Mouse (Mus musculus) cerebellum, adult 2 months (tissue): Measurements from ENCODE around the gene Dynlt1a.
"Not testable (repeated sequence)": the region's sequence is repeated elsewhere in the genome, so short reads cannot be mapped to it uniquely, and the experiment has no call there.

Experiments
- CTCF ChIP-seq: fragments of 200-500 bp; IDR thresholded peaks from 2 replicates; pipeline ENCODE4 v1.5.1; 2011; ENCODE audit warnings: low read depth, mild to moderate bottlenecking, control low read depth, low read length, moderate library complexity, borderline replicate concordance; ENCODE audit not compliant: insufficient read depth
- POLR2A ChIP-seq: fragments of 200-500 bp; IDR thresholded peaks from 2 replicates; pipeline ENCODE4 v1.6.1; 2011; ENCODE audit warnings: low read length, control low read depth, borderline replicate concordance; ENCODE audit not compliant: insufficient read depth

DNA sequence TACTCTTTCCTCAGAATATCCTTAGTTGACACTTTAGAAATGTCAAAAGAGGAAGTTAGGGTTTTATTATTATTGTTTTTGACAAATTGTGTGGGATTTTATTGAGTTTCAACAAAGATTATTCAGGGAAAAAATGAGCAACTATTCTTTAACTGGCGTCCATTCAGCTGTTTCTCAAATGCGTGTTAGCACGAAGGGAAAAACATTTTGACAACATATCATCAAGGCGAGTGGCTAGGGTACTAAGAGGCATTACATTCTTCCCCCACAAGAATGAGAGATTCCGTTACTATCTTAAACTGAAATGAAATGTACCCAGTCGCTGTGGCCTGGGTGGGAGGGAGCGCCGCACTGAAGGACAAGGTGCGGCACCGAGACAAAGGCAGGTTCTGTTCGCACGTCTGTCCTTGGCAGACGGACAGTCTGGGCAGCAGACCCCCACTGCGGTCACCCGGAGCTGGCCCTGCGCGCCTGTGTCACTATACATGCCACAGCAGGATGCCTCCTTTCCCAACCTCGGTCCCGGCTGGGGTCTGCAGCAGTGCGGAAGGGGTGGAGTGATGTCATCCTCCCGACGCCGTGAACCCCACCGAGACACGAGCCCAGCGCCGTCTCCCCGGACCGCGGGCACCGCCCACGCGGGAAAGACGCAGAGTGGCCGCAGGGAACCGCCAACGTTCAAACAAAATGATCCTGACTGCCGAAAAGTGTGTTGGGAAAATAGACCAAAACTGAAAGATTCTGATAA, 747 bp downstream of the Dynlt1a start:
- not testable (repeated sequence) for TF ChIP-seq POLR2A, CTCF
